Mouse (Mus musculus): Measurements from ENCODE around the gene Ssc4d. TPM values are rescaled to one million over a fixed set of nuclear protein-coding genes. Genes with fewer than 3 reads are reported as not detected.

Gene Ssc4d
- polyA plus RNA-seq (2017; shearing (Covaris generic)), result 1.7 TPM

DNA sequence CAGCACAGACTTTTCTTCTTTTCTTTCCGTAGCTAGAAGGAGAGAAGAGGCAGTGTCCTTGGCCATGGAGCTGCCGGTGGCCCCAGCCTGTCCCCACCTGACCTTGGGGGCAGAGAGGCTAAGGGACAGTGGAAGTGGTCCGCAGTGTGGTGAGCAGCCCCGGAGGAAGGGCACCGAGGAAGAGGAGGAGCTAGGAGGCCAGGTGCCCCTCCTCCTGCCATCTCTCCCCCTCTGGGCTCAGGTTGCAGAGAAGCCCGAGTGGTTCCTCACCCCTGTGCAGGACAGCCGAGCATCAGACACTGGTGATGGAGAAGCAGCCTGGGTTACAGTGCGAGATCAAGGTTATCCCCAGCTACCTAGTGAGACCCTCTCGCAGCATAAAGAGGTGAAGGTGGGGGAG is at the start of gene Ssc4d:
TSS of gene Ssc4d (minus strand) at position 167 of the 400 bp plus-strand sequence.

DNA sequence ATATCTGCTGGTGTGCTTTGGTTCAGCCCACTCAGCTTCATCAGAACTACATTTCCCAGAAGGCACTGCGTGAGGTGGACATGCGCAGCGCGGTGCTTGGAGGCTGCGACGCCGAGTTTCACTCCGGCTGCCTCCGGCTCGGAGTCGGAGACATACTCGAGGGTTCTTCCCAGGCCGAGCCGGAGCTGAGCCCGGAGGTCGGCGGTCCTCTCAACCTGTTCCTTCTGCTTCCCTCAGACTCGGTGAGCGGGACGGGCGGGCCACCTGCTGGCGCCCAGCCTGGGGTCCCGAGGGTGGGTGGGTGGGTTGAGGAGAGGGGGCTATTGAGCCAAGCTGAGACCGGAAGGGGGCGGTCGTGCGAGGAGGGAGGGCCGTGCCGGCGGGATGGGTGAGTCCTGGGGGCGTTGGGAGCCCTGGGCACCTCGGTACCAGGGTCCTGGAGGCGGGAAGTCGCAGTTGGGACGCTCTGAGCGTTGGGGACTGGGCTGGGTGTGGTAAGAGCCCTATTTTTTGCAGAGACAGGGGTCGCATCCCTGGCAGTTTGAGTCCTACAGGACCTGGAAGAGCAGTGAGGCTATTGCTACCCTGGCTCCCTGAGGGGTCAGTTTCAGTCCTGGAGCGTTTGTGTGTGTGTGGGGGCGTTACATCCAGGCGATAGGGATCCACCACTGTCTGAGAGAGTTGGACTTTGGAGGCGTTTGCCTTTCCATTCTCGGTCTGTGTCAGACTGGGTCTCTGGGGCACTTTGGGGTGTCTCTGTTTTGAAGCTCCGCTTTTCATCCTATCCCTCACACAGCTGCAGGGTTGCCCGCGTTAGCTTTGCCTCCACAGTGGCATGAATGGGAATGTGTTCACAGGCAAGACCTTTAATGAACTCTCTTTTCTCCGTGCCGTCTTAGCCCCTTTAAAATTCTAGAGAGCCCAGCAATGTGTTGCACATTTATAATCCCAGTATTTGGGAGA is 20.7 kb upstream of the Ssc4d start, which contains the start of gene Dtx2:
TSS of gene Dtx2 (plus strand) at position 76 of the 963 bp plus-strand sequence.

DNA sequence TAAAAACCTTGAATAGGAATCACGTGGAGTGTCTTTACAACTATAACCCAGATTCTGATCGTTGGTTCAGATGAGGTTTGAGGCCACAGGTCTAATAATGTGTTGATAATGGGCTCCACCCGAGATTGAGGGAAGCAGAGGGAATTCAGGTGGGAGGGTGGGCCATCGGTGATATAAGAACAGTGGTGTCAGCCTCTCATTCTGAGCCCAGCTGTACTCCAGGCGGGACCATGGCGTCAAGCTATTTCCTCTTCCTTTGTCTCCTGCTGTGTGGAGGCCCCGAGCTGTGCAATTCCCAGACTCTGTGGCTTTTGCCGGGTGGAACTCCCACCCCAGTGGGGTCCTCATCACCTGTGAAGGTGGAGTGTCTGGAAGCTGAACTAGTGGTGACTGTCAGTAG is 5.6 kb upstream of the Ssc4d start, which contains the start of gene Zp3:
TSS of gene Zp3 (plus strand) at position 196 of the 400 bp plus-strand sequence.

DNA sequence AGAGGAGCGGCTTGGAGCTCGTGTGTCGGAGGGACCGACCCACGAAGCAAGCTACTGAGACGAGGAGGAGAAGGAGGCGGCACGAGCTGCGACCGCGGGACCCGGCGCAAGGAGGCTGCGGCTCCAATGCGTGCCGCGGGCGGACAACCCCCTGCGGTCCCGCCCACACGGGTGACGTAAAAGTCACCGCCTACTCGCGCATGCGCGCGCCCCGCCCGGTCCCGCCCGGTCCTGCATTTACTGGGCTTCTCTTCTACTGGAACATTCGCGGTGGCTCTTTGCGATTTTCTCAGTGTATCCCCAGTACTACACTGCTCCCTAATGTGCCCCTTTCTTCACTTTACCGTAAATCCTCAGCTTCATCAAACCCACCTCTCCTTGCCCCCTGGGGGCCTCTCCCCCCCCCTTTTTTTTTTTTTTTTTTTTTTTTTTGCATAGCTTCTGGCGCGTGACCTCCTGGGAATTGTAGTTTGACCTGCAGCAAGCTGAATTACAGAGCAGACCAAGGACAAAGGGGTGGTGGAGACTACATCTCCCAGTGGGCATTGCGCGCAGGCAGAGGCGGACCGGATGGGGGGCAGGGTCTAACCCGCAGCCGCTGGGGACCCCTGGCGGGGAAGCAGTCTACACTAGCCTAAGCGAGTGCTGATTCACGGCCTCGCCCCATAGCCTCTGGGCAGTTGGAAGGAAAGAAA is 39.7 kb downstream of the Ssc4d start, which contains the start of gene Ywhag:
TSS of gene Ywhag (minus strand) at position 136 of the 695 bp plus-strand sequence.

Other genes starting within 250 kb of the Ssc4d start
- gene Tmem120a, start 230.1 kb downstream of the Ssc4d start, polyA plus RNA-seq (2017; shearing (Covaris generic)), result 55.8 TPM
- 1.6 TPM for gene Styxl1, start 196.1 kb downstream of the Ssc4d start, polyA plus RNA-seq (2017; shearing (Covaris generic))
- gene Mdh2, start 196.1 kb downstream of the Ssc4d start, polyA plus RNA-seq (2017; shearing (Covaris generic)), result 559 TPM
- gene Srrm3, start 167.6 kb downstream of the Ssc4d start, polyA plus RNA-seq (2017; shearing (Covaris generic)), result not detected
- 0.62 TPM for gene Hspb1, start 86.6 kb downstream of the Ssc4d start, polyA plus RNA-seq (2017; shearing (Covaris generic))
- gene Ywhag, start 39.9 kb downstream of the Ssc4d start, polyA plus RNA-seq (2017; shearing (Covaris generic)), result 72.4 TPM
- not detected for gene Zp3, start 5.6 kb upstream of the Ssc4d start, polyA plus RNA-seq (2017; shearing (Covaris generic))
- 26.3 TPM for gene Dtx2, start 20.3 kb upstream of the Ssc4d start, polyA plus RNA-seq (2017; shearing (Covaris generic))
- not detected for gene Upk3b, start 64.0 kb upstream of the Ssc4d start, polyA plus RNA-seq (2017; shearing (Covaris generic))
- gene Upk3bl, start 80.0 kb upstream of the Ssc4d start, polyA plus RNA-seq (2017; shearing (Covaris generic)), result not detected
- 2.1 TPM for gene Rasa4, start 109.4 kb upstream of the Ssc4d start, polyA plus RNA-seq (2017; shearing (Covaris generic))
- 191 TPM for gene Polr2j, start 142.1 kb upstream of the Ssc4d start, polyA plus RNA-seq (2017; shearing (Covaris generic))
- gene Lrwd1, start 161.5 kb upstream of the Ssc4d start, polyA plus RNA-seq (2017; shearing (Covaris generic)), result 61.8 TPM
- 79.4 TPM for gene Alkbh4, start 161.6 kb upstream of the Ssc4d start, polyA plus RNA-seq (2017; shearing (Covaris generic))
- gene Orai2, start 196.2 kb upstream of the Ssc4d start, polyA plus RNA-seq (2017; shearing (Covaris generic)), result 83.1 TPM
- gene Prkrip1, start 224.4 kb upstream of the Ssc4d start, polyA plus RNA-seq (2017; shearing (Covaris generic)), result 52.9 TPM

All from CD4-positive, CD25-positive, alpha-beta regulatory T cell, adult 9 weeks (primary cell).